Mouse (Mus musculus) kidney, adult 8-10 months (tissue): ENCODE results near the gene Zfp948.
"Not testable (repeated sequence)": the region's sequence is repeated elsewhere in the genome, so short reads cannot be mapped to it uniquely, and the experiment has no call there.

Experiments
- DNase-seq, 2 experiments: peaks; one replicate each; pipeline ENCODE4 v3.0.0; 2022

The Zfp948 gene

GRCm38 (mm10) chr17:21566728-21567349, at the start of gene Zfp948:
Zfp948 (plus strand) TSS chr17:21567008.
- DNase-seq, result peak; percentile 85

DNA sequence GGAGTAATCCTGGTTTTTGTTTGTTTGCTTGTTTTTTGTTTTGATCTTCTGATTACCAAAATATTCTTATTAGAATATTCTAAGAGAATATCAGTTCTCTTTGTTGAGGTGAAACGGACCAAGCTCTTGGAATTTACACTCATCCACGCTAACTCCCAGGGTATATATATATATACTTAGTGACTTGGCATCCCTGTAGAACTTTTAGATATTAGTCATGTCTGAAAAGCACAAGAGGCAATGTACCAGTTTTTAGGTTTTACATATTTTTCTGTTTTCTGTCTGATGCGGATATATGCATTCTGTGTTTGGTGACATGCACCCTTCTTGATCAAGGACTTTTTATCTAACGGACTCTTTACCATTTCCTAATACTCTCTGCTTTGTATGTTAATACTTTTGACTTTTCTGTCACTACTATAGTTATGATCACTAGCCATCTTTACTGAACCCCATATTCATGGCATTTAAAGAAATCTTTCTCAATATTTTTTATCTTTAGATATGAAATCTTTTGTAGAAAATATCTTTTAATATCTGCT, 49.6 kb upstream of the Zfp948 start:
- no peak for DNase-seq

DNA sequence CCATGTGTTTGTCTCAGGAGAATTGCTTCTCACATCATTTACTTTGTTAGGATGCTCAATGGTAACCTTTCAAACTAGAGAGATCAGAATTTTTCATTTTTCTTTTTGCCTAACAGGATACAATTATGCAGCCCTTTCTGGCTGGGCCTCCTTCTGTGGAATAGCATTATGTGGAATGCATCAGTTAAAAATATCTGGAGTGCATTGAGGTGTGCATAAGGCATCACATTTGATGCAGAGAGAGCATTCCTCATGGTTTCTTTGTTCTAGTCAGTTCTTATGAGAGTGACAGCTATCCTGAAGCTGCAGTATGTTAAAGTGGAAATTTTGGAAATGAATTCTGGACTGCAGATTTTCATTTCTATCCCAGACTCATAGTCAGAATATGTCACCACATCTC, 40.5 kb upstream of the Zfp948 start:
- no peak for DNase-seq

DNA sequence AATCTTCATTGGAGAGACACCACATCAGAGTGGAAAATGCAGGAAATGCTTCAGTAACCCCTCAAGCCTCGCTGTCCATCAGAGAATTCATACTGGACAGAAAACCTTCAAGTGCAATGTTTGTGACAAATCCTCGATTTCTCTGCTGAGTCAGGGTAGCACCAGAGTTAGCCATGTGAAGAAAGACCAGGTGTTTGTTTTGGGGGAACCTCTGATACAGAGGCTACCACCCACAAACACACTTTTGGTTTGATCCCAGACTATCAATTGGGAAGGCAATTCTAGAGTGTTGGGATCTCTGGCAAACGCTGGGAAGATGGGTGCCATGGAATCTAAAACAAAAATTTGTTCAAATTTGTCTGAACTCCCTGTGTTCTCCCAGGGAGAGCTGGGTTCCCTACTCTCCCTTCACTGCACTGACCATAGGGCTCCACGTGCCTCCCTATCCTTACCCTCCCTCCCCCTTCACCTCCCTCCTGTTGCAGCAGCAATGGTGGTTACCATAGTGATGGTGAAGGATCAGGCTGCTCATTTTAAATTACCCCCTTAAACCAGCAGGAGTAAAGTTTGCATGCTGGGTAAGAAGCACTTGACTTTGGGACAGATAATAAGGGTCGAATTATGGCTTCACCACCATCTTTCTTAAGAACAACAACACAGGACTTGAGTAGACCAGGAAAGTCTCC, 36.0 kb upstream of the Zfp948 start:
- no peak for DNase-seq

DNA sequence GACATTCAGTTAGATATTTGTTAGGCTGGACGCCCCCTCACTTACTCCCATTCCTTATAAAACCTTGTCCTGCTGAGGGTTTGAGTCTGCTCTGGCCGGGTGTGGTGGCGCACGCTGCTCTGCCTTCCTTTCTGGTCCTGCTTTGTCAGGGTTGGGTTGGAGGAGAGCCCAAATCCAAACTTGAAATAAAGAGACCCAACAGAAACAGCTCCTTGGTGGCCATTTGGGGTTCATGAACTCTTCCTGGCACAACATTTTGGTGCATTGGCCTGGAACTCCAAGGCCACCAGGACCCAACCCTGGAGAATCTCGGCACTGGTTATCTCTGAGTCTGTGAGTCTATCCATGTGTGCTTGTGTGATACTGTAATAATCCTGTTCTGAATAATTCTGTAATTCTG, 35.2 kb upstream of the Zfp948 start:
- DNase-seq, result peak in 1 of 2 experiments; percentile 17

DNA sequence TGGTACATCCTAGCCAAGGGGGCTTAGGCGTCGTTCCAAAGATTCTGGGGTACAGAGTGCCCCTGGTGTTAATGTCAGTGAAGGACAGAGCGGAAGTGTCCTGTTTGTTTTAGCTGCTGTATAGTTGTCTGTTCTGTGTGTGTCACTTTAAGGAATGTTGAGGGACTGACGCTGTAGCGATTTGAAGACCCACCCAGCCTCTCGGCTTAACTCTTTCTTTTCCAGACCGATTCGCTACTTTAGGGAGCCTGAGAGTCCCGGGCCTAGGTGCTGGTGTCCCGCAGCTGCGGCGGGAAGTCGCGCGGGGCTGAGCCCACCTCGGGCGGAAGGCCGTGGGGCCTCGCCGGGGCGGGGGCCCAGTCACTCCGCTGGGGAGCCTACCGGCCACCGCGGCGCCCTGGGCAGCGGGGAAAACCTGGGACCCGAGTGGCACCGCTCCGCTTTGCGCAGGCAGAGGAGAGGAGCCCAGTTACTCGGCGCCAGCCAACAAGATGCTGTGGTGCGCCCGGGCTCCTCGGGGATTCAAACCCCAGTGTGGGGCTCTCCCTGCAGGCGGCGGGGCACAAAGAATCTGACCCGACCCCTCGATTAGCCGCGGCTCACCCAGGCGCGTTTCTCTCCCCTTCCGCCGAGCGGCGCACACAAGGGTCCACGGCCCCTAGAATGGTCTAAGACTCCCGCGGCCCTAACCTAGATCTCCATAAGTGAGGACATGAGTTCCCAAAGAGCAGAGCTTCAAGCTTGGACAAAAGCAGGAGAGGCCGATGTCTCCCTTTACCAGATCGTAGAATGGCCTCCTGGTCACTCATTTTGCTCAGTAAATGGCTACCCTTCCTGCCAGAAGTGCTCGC, 34.5 kb upstream of the Zfp948 start:
- DNase-seq, result peak; percentile 61 to 75

DNA sequence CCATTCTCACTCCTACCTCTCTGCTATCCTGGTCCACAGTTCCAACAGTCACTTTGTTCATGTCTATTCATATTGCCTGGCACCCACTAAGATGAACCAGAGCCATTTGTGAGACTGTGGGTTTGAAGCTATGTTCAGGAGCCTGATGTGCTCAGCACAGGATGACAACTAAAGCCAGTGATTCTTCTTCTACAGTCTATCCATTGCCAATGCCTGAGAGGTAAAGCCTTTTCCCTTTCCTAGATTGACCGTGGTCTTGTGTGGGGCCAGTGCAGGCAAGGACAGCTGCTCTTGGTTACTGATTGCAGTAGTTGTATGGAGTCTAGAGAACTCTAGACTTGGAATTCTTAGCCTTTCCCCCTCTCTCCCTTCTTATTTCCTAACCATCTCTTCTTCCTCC, 32.8 kb upstream of the Zfp948 start:
- DNase-seq, result no peak

- peak; percentile 40 to 86 for DNase-seq
Observed at GRCm38 (mm10) chr17:21534460-21535095, 32.2 kb upstream of the Zfp948 start.

- DNase-seq, result peak; percentile 66 to 70
Observed at GRCm38 (mm10) chr17:21535096-21536001, 31.5 kb upstream of the Zfp948 start, which contains the start of gene Zfp52. Zfp52 (plus strand) TSS chr17:21535539.

GRCm38 (mm10) chr17:21536096-21536495, 30.7 kb upstream of the Zfp948 start:
- DNase-seq, result no peak

DNA sequence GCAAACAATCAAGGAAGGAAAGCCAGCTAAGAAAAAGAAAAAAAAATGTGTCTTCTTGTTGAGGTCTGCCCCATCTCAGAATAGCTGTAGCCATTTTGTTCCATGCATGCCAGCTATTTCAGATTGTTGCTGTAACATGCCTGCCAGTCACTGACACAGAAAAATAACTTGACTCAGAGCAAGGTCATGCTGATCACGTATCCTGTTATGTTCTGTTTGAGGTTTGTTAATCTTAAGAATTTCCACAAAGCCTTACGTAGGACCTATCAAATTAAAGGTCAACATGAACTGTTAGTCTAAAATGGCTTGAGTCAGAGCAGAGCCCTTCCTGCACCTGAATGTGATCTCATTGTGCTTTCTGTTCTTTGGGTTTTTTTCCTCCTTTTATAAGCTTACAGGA, 30.1 kb upstream of the Zfp948 start:
- DNase-seq, result no peak

GRCm38 (mm10) chr17:21557831-21558230, 9.0 kb upstream of the Zfp948 start:
- DNase-seq, result no peak

DNA sequence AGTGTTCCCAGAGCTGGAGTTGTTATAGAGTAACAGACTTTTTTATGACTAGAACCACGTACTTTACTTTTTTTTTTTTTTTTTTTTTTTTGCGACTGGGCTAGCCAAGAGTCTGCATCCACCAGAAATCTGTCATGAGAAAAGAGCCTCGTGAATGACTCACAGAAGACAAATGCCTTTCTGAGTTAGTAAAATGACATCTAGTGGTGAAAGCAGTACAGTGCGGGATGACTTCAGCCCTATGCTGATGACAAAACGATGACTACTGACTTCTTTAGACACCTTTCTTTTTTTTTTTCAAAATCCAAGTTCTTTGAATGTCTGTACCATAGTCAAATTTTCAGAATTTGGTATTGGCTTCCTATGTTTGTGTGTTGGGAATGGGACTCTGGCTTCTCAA, 588 bp upstream of the Zfp948 start:
- peak; percentile 43 to 52 for DNase-seq

DNA sequence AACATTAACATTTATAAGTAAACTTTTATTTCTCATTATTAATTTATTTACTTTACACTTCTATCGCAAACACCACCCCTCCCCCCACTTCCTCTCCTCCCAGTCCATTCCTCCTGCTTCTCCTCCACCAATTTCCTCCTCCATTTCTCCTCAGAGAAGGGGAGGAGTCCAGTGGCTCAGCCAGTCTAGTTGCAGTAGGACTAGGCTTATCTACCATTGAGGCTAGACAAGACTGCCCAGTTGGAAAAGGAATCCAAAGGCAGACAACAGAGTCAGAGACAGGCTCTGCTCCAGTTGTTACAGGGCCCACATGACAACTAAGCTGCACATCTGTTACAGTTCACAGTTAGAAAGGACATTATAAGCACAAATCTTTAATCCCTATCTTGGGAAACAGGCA, 888 bp downstream of the Zfp948 start:
- peak; percentile 4 to 8 for DNase-seq

DNA sequence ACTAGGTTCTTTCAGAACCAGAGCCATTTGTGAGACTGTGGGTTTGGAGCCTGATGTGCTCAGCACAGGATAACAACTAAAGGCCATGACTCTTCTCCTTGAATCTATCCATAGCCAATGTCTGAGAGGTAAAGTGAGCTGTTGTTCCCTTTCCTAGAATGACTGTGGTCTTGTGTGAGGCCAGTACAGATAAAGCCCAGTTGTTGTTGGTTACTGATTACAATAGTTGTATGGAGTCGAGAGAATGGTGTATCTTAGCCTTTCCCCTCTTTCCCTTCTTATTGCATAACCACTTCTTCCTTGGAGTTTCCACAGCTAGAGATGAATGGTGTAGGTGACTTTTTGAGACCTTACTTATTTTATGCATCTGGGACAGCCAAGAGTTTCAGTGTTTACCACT, 12.3 kb downstream of the Zfp948 start:
- DNase-seq, result no peak

DNA sequence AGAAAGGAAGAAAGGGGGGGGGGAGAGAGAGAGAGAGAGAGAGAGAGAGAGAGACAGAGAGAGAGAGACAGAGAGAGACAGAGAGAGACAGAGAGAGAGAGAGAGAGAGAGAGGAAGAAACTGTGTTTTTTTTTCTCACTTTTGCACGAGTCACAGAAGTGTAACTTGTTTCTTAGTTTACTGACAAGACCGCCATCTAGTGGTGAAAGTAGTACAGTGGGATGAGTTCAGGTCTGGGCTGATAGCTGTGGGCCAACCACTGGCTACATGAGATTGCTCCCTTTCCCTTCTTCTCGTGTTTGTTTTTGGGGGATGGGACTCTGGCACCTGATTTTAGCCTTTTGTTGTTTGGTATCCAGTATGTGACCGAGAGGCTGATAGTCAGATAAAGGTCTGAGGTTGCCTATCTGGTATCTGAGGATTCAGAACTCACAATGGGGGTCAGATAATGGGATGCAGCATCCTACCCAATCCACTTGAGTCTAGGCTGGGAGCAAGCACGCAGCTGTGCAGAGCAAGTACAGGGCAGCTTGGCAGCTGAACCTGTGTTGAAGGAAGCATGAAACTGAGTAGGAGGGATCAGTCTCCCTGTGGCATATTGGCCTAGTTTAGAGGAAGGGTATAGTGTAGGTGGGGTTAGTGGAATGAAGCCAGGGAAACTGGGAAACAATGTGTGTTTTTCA, 12.8 kb downstream of the Zfp948 start:
- peak; percentile 34 to 37 for DNase-seq

DNA sequence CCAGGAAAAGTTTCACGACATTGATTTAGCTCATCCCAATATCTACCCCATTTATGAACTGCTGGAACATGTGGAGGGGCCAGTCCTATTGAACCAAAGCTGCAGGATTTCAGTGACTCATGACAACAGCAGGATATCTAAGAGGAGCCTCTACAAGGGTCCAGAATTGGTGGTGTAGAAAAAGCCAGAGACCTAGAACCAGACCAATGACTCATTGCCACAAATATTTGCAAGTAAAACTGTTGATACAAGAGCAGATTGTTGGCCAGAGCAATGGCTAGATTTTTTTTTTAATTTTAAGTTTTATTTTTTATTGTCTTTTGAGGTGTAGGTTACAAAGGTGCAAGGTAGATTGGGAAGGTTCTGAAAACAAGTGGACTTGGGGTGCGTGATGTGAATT, 18.7 kb downstream of the Zfp948 start:
- DNase-seq, result no peak

DNA sequence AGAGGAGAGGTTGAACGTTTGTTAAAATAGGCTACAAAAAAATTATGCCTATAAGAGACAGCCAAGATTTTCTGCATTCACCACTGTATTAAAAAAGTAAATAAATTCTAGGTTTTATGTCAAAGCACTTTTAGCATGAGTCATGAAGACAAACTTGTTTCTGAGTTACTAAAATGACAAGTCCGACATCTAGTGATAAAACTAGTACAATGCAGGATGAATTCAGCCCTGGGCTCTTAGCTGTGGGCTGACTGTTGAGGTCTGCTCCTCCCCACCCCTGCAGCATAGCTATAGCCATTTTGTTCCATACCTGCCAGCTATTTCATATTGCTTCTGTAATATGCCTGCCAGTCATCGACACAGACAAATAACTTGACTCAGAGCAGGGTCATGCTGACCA, 49.5 kb downstream of the Zfp948 start:
- DNase-seq, result no peak

DNA sequence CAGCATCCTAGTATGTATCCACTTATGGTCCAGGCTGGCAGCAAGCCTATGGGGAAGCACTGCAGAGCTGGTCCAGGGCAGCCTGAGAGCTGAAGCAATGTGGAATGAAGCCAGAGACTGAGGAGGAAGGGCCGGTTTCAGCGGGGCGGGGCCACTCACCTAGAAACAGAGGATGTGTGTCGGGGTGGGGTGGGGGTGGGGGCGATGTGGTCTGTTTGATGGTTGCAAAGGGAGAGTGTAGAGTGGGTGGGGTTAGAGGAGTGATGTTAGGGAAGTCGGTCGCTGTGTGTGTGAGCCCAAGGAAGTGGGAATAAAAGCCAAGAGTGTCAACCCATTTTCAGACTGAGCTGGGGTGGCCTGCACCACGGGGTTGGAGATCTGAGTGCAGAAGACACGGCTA, 50.5 kb downstream of the Zfp948 start:
- no peak for DNase-seq

GRCm38 (mm10) chr17:21623647-21624046, 56.8 kb downstream of the Zfp948 start:
- DNase-seq, result no peak

DNA sequence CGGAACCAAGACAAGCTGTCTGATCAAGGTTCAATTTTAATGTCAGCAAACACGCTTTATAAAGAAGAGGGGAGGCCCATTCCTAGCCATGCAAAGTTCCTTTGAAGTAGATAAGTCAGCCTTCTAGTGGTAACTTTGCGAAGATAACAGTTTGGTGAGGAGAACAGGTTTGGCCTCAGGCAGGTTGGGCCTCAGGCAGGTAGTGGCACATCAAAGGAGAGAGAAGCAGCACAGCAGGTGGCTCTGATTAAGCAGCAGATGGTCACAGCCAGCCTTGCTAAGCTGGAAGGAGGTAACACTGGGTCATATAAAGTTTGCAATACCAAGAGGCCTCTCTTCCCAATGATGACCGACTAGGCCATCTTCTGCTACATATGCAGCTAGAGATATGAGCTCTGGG, 69.0 kb downstream of the Zfp948 start:
- not testable (repeated sequence) for DNase-seq
